Mouse (Mus musculus): ENCODE data around the gene Gm10974. TPM values are rescaled to one million over a fixed set of nuclear protein-coding genes. Genes with fewer than 3 reads are reported as not detected.

Gm10974 gene
- total RNA-seq, 2 experiments from 2014 or later, result not detected

DNA sequence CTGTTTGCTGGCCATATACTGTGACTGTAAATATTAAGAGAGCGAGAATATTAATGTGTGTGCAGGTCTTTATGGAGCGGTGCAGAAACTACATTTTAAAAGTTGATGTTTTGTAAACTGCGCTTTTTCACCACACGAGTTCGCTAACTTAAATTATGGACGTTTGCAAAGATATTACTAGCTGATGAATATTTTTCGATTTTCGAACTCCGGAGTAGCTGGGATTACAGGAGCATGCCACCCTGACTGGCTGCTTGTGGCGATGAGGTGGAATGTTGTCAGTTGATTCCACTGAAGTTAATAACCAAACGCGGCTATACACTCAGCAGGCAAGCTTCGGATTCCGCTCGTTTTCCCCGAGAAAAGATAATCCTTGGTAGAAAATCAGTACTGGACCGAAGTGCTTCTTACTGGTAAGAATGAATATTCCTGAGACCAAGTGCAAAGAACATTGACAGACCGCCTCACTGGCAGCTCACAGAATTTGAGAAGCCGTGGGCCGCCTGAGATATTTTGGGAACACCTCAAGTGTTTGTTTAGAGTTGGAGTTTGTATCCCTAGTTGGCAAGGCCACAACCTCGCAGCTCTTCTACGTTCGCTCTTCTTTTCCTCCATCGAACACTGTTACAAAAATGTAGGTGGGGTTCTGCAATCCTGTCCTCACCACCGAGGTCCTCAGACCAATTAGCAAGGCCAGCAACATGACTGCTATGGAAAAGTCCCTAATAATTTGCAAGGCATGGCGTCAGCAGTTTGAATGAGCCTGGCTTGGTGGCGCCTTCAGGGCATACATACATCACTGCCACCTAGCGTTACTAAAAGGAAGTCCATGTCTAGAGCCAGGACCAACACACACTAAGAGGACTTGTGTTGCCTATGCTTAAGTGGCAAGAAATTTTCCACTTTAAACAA is 23.2 kb downstream of the Gm10974 start:
- DNase-seq (ENCODE audit: extremely low spot score in 1 of 2, low spot score in 2 of 2), result peak; percentile 60 to 73
- intact Hi-C loops (cut with DNase I), result loop anchor here (2.0 kb wide), 1 partner anchor 78 kb away; no protein-coding TSS in a partner anchor

DNA sequence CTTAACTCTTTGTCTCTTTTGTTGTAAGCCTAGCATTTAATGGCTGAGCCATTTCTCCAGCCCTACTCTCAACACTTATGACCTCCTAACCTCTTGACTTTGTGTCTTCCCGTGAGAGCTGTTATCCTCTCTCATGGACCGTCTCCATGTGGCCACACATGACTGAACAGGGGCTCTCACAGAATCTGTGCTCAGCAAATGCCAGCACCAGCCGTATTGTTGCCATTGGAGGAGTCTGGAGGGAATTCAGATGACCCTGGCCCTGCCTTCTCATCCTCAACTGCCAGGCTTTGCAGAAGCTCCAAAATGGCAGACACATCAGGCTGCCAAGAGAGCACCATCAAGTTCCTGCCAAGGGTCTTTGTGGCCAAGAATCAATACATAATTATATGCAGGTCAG is 31.6 kb downstream of the Gm10974 start:
- no peak for DNase-seq (ENCODE audit: extremely low spot score in 1 of 2, low spot score in 2 of 2)
- intact Hi-C loops (cut with DNase I), result no loop called here

GRCm38 (mm10) chr7:66401605-66402004 is 35.9 kb downstream of the Gm10974 start:
- intact Hi-C loops (cut with DNase I), result no loop called here
- no peak for DNase-seq (ENCODE audit: extremely low spot score in 1 of 2, low spot score in 2 of 2)

- DNase-seq (ENCODE audit: extremely low spot score in 1 of 2, low spot score in 2 of 2), result no peak
These were observed 37.2 kb downstream of the Gm10974 start for GRCm38 (mm10) chr7:66402876-66403275.

DNA sequence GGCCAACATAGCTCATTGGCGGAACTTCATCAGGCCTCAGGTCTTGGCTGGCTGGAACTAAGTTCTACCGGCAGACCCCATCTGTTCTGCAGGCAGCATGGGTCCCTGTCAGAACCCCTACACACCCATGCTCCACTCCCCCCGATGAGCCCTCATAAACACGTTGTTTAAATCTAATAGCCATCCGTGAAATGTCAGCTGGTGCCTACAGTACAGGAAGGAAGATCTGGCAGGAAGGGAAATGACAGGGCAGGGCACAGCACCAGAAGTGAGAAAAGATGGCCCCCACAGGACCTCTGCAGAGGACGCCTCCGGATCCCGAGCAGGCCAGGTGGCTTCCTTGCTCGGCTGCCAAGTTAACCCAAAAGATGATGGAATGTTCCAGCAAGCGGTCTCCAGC is 38.4 kb downstream of the Gm10974 start:
- intact Hi-C loops (cut with DNase I), result no loop called here
- DNase-seq (ENCODE audit: extremely low spot score in 1 of 2, low spot score in 2 of 2), result no peak

More at GRCm38 (mm10) chr7:66402876-66403275, 37.2 kb downstream of the Gm10974 start:
- intact Hi-C loops (cut with DNase I), result no loop called here

- intact Hi-C loops (cut with DNase I), result no loop called here
- DNase-seq (ENCODE audit: extremely low spot score in 1 of 2, low spot score in 2 of 2), result no peak
These were observed 39.1 kb downstream of the Gm10974 start for GRCm38 (mm10) chr7:66404802-66405201.

GRCm38 (mm10) chr7:66405541-66405940 is 39.8 kb downstream of the Gm10974 start:
- no peak for DNase-seq (ENCODE audit: extremely low spot score in 1 of 2, low spot score in 2 of 2)
- intact Hi-C loops (cut with DNase I), result no loop called here

DNA sequence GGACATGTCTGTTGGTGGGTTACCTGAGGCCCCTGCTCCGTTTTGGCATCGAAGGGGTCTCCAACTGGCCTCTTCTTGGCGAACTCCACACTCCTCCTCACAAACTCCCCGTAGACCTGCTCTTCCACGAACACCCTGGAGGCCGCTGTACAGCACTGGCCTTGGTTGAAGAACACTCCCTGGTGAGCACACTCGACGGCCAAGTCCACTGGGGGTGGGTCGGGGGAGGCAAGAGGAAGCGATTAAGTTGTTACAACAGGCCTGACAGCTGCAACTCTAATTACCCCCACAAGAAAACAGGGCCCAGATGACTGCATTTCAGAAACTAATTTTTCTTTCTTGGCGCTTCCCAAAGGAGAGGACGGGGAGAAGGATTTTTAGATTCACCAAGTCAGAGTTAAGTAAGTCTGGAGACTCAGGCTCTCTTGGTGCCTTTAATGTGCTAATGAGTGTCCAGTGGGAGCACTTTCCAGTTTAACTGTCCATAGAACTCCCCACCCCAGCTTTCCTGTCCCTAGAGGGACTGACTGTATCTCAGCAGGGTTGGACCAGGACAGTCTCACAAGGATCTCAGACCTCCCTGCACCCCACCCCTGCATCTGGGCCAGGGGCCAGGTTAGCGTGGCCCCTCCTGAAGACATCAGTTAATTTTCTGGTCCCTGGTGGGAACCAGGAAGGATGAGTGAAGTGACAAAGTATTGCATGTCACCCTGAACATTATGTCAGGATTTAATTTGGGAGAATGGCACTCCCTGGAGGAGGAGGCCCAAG is 40.4 kb downstream of the Gm10974 start:
- no peak for DNase-seq (ENCODE audit: extremely low spot score in 1 of 2, low spot score in 2 of 2)
- intact Hi-C loops (cut with DNase I), result no loop called here

GRCm38 (mm10) chr7:66406971-66407370 is 41.3 kb downstream of the Gm10974 start:
- DNase-seq (ENCODE audit: extremely low spot score in 1 of 2, low spot score in 2 of 2), result no peak
- intact Hi-C loops (cut with DNase I), result no loop called here

DNA sequence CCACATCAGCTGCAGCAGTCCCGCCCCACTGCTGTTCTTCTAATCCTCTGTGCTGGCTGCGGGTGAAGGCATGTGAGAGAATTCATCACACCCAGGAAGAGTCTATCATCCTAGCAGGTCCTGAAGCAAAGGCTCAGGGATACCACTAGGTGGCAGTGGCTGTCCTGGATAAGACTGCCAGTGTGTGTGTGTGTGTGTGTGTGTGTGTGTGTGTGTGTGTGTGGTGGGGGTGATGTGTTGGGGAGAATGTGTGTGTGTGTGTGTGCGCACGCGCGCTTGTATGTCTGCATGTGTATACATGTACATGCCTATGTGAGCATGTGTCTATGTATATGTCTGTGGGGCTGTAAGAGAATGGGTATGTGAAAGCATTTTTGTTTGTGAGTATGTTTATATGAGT is 43.7 kb downstream of the Gm10974 start:
- intact Hi-C loops (cut with DNase I), result no loop called here
- DNase-seq (ENCODE audit: extremely low spot score in 1 of 2, low spot score in 2 of 2), result peak in 1 of 2 experiments; percentile 61

DNA sequence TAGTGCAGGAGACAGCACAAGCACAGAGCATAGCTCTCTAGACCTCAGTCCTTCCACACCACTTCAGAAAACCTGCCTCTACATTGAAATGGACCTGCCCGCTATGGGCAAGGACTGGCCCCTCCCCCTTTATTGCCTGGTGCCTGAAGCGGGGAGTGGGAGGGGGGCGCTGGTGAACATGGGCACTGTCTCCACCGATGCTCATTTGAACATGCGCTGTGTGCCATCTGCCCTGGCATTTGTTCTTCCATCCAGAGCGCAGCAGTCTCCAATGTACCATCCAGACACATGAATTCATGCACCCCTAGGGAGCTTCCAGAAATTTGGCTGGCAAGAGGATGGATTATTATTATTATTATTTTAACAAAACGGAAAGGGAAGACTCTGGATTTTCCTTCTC is 47.4 kb downstream of the Gm10974 start:
- DNase-seq (ENCODE audit: extremely low spot score in 1 of 2, low spot score in 2 of 2), result no peak
- intact Hi-C loops (cut with DNase I), result loop anchor here (5.0 kb wide), 1 partner anchor 249 kb away; no protein-coding TSS in a partner anchor

- intact Hi-C loops (cut with DNase I), result no loop called here
- DNase-seq (ENCODE audit: extremely low spot score in 1 of 2, low spot score in 2 of 2), result no peak
These were observed 51.1 kb downstream of the Gm10974 start for GRCm38 (mm10) chr7:66416829-66417228.

- intact Hi-C loops (cut with DNase I), result no loop called here
- DNase-seq (ENCODE audit: extremely low spot score in 1 of 2, low spot score in 2 of 2), result peak in 1 of 2 experiments; percentile 28
These were observed 53.3 kb downstream of the Gm10974 start for GRCm38 (mm10) chr7:66418981-66419380.

- DNase-seq (ENCODE audit: extremely low spot score in 1 of 2, low spot score in 2 of 2), result no peak
- intact Hi-C loops (cut with DNase I), result no loop called here
These were observed 56.2 kb downstream of the Gm10974 start for GRCm38 (mm10) chr7:66421903-66422302.

DNA sequence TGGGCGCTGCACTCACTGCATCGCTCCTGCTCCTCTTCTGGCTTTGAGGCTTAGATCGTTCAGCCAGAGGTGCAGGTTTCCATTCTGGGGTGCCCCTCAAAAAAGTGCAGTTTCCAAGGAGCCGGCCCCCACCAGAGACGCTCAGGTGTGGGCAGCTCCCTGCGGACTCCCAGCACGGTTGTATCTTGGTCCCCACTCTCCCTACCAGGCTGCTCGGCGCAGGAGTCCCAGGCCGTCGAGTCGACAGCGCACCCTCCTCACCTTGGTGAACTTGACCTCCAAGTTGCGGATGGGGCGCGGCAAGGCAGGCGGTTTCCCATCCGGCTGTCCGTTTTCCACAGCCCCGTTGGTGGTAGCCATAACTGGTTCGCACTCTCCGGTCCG is 61.3 kb downstream of the Gm10974 start:
- intact Hi-C loops (cut with DNase I), result no loop called here
- no peak for DNase-seq (ENCODE audit: extremely low spot score in 1 of 2, low spot score in 2 of 2)

DNA sequence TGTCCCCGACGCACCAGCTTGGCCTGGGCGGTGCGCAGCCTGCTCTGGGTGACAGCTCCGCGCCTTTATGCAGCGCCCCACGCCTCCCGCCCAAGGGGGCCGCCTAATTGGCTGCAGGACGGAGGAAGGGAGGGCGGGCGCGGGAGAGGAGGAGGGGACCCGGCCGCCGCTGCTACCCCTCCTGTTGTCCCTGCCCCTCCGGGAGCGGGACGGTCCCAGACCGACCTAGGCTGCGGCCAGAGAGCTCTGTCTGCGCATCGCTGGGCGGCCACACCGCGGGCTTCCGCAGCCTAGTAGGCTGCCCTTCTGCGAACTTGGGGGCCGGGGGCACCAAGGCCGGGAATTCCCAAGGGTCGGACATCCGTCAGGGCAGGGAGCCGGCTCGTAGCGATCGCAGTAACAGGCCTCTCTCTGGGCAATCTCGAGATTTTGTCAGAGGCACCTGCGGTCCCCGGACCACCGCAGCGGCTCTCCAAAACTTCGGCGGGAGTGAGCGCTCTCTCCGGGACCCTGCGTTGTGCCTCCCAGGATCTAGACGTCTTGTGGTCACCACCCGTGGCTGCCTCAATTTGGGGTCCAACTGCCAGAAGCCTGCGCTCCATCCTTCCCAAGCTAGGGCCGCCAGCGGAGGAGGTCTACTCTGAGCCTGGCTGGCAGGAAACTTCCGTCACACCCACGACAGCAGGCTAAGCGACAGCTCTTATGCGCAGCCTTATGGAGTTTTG is 61.9 kb downstream of the Gm10974 start, which contains the start of gene Aldh1a3:
Gene Aldh1a3 (minus strand): TSS at position 81 of the 725 bp plus-strand sequence.
- intact Hi-C loops (cut with DNase I), result no loop called here
- DNase-seq (ENCODE audit: extremely low spot score in 1 of 2, low spot score in 2 of 2), result peak in 1 of 2 experiments; percentile 49

DNA sequence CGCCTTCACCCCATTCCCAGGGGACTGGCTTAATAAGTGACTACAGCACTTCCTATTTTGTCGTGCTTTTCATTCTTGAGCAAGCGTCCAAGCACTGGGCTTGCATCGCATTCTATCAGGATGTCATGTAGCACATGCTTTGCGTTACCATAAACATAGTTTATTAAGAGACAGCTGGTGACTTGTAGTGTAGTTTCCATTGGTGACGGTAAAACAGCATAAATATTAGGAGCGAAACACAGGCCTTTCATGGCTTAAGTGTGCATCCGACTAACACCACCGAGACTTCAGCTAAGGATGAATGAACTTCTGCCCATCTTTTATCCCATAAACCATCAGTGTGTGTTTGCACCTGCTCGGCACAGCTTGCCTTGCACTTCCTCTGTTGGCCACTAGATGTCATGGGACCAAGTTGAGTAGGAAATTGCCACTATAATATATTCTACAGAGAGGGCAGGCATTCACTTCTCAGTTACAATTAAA is 68.8 kb downstream of the Gm10974 start:
- intact Hi-C loops (cut with DNase I), result no loop called here
- peak; percentile 59 to 66 for DNase-seq (ENCODE audit: extremely low spot score in 1 of 2, low spot score in 2 of 2)

Measured in left cerebral cortex, postnatal 10 days (tissue).